Mouse (Mus musculus) kidney, adult 2 months (tissue): ENCODE measurements at regions not wholly inside any gene's neighbourhood (a gene's known extent, or its start where the extent isn't known, plus 50 kb on each side); places are given as distances from the start of the nearest gene placed in this dataset.
A peak's percentile ranks its signal among the peaks of the same experiment; 100 is the strongest.

Experiments used
- DNase-seq: peaks from one replicate; pipeline ENCODE4 v3.0.0; 2021
- H3K27ac ChIP-seq: fragments of 200-500 bp; 2 replicates; pipeline ENCODE4 v1.5.1; 2012; ENCODE audit warnings: low read depth, low read length, control low read depth, inconsistent platforms; ENCODE audit not compliant: insufficient read depth
- H3K27me3 ChIP-seq: fragments of 200-500 bp; replicated peaks from 2 replicates; pipeline ENCODE4 v1.6.1; 2012; ENCODE audit warnings: mild to moderate bottlenecking, moderate library complexity, low read length, inconsistent platforms; ENCODE audit not compliant: control insufficient read depth, insufficient read depth
- H3K36me3 ChIP-seq: fragments of 200-500 bp; 2 replicates; pipeline ENCODE4 v1.6.1; 2012; ENCODE audit warnings: mild to moderate bottlenecking, moderate library complexity, low read length, inconsistent platforms; ENCODE audit not compliant: control insufficient read depth, insufficient read depth
- H3K4me1 ChIP-seq: fragments of 200-500 bp; 2 replicates; pipeline ENCODE4 v1.6.1; 2011; ENCODE audit warnings: low read length; ENCODE audit not compliant: control insufficient read depth, insufficient read depth
- H3K4me3 ChIP-seq: fragments of 200-500 bp; 2 replicates; pipeline ENCODE4 v1.5.1; 2011; ENCODE audit warnings: mild to moderate bottlenecking, low read depth, low read length, control low read depth; ENCODE audit not compliant: insufficient read depth
- CTCF ChIP-seq: fragments of 200-500 bp; conservative IDR thresholded peaks from 2 replicates; pipeline ENCODE4 v1.5.1; 2011; ENCODE audit warnings: low read depth, mild to moderate bottlenecking, control low read depth, low read length, moderate library complexity, mixed read lengths; ENCODE audit not compliant: insufficient read depth, insufficient read length
- POLR2A ChIP-seq: fragments of 200-500 bp; IDR thresholded peaks from one replicate; pipeline ENCODE4 v1.6.1; 2011; ENCODE audit warnings: low read depth, low read length, control low read depth
- WGBS: fragments of 180-500 bp; shearing (Covaris S2); methylation state at CpG from one replicate; pipeline ENCODE4 v1.1.7; 2018; 5-methylcytosine and 5-hydroxymethylcytosine counted together

- H3K27me3 ChIP-seq, result no peaks in the 10 kb centered on the region
- DNase-seq, result peak; percentile 10
- no peak overlapping the region for H3K27ac ChIP-seq
- no peaks in the 10 kb centered on the region for H3K4me1 ChIP-seq
- H3K36me3 ChIP-seq, result no peaks in the 10 kb centered on the region
- no peak overlapping the region for H3K4me3 ChIP-seq
- 0 out of 2 replicates have a peak, but pooled peaks have one; percentile 3 for TF ChIP-seq CTCF
- TF ChIP-seq POLR2A, result no peak
- 5% methylated on average over 6 of the region's 6 CpGs for WGBS
Observed at GRCm38 (mm10) chrX:61046700-61047099, 138.7 kb downstream of the Cdr1 start.

DNA sequence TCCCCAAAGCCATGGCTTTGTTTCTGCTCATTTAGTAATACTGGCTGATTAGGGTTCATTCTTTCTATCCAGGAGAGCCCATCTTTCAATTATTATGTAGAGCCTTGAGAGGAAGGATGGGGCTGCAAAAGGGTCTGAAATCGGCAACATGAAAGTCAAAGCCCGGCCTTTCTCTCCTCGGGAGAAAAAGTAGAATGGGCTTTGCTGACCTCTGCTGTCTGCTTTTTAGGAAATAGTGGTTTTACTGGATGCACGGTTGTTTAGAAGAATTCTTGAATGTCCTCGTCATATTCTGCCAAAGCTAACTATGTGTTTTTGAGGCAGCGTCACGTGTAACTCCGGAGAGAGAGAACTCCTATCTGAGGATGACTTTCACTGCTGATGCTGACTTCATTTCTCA is 142.2 kb downstream of the Cdr1 start:
- Histone ChIP-seq H3K36me3 (no peaks in the 10 kb centered on the region), H3K4me3 (no peak overlapping the region), H3K27ac (no peak overlapping the region), H3K4me1 (no peaks in the 10 kb centered on the region), H3K27me3 (no peaks in the 10 kb centered on the region)
- 40% methylated on average over 8 of the region's 8 CpGs for WGBS
- no peak for DNase-seq
- TF ChIP-seq POLR2A (no peak), CTCF (no peak)
